Mouse (Mus musculus): ENCODE measurements around the gene Sgk2. TPM values are rescaled to one million over a fixed set of nuclear protein-coding genes. Genes with fewer than 3 reads are reported as not detected.

Sgk2 gene
- polyA plus RNA-seq (2012; rRNA removed): 8.1 and 11.5 TPM in 2 replicates

GRCm38 (mm10) chr2:162987218-162987617, at the start of gene Sgk2:
Sgk2 (plus strand) TSS chr2:162987330.
- TF ChIP-seq POLR2A (IDR thresholded peaks at IDR 0.05; ENCODE audit: low read depth, low read length): no peak
- no peak for TF ChIP-seq CTCF (IDR thresholded peaks at IDR 0.05; ENCODE audit: extremely low read depth, insufficient read length, insufficient replicate concordance, low read depth, low read length)
- no peak within 1 kb of the TSS; the same call in 1 of the 2 replicates for H3K4me3 ChIP-seq (ENCODE audit: low read depth, low read length)
- peaks cover 29% of the 10 kb centered on the region for H3K4me1 ChIP-seq (ENCODE audit: control insufficient read depth, insufficient read depth, insufficient read length, low read length)
- H3K27me3 ChIP-seq (ENCODE audit: control insufficient read depth, insufficient read depth, low read length): no peaks in the 10 kb centered on the region
- H3K36me3 ChIP-seq (ENCODE audit: control insufficient read depth, insufficient read depth, low read length): no peaks in the 10 kb centered on the region
- peak within 1 kb of the TSS; percentile 43 for H3K27ac ChIP-seq (ENCODE audit: insufficient read depth, low read depth, low read length)
- 14% methylated on average over 8 of the region's 8 CpGs for WGBS

GRCm38 (mm10) chr2:162939562-162939961, 47.6 kb upstream of the Sgk2 start:
- Histone ChIP-seq H3K27me3 (ENCODE audit: control insufficient read depth, insufficient read depth, low read length) (no peaks in the 10 kb centered on the region), H3K27ac (ENCODE audit: insufficient read depth, low read depth, low read length) (no peak overlapping the region), H3K4me1 (ENCODE audit: control insufficient read depth, insufficient read depth, insufficient read length, low read length) (peaks cover 4% of the 10 kb centered on the region; the same call in 1 of the 2 replicates), H3K4me3 (ENCODE audit: low read depth, low read length) (no peak overlapping the region), H3K36me3 (ENCODE audit: control insufficient read depth, insufficient read depth, low read length) (peaks cover 38% of the 10 kb centered on the region)
- 19% methylated on average over 1 of the region's 1 CpGs for WGBS
- TF ChIP-seq CTCF (IDR thresholded peaks at IDR 0.05; ENCODE audit: extremely low read depth, insufficient read length, insufficient replicate concordance, low read depth, low read length) (no peak), POLR2A (IDR thresholded peaks at IDR 0.05; ENCODE audit: low read depth, low read length) (no peak)

GRCm38 (mm10) chr2:162943148-162943846, 43.8 kb upstream of the Sgk2 start, which contains the start of gene L3mbtl1:
L3mbtl1 (plus strand) TSS chr2:162943472.
- Histone ChIP-seq H3K36me3 (ENCODE audit: control insufficient read depth, insufficient read depth, low read length) (peaks cover 17% of the 10 kb centered on the region), H3K27ac (ENCODE audit: insufficient read depth, low read depth, low read length) (no peak within 1 kb of the TSS), H3K27me3 (ENCODE audit: control insufficient read depth, insufficient read depth, low read length) (no peaks in the 10 kb centered on the region), H3K4me3 (ENCODE audit: low read depth, low read length) (peak within 1 kb of the TSS; percentile 42), H3K4me1 (ENCODE audit: control insufficient read depth, insufficient read depth, insufficient read length, low read length) (peaks cover 7% of the 10 kb centered on the region; the same call in 1 of the 2 replicates)
- TF ChIP-seq POLR2A (IDR thresholded peaks at IDR 0.05; ENCODE audit: low read depth, low read length) (no peak), CTCF (IDR thresholded peaks at IDR 0.05; ENCODE audit: extremely low read depth, insufficient read length, insufficient replicate concordance, low read depth, low read length) (no peak)
- WGBS: under 1% methylated on average over 40 of the region's 40 CpGs

- 14% methylated on average over 11 of the region's 11 CpGs for WGBS
- peaks cover 7% of the 10 kb centered on the region; the same call in 1 of the 2 replicates for H3K4me1 ChIP-seq (ENCODE audit: control insufficient read depth, insufficient read depth, insufficient read length, low read length)
- H3K36me3 ChIP-seq (ENCODE audit: control insufficient read depth, insufficient read depth, low read length): peaks cover 12% of the 10 kb centered on the region
- H3K27me3 ChIP-seq (ENCODE audit: control insufficient read depth, insufficient read depth, low read length): no peaks in the 10 kb centered on the region
- no peak overlapping the region for H3K4me3 ChIP-seq (ENCODE audit: low read depth, low read length)
- no peak for TF ChIP-seq POLR2A (IDR thresholded peaks at IDR 0.05; ENCODE audit: low read depth, low read length)
- no peak for TF ChIP-seq CTCF (IDR thresholded peaks at IDR 0.05; ENCODE audit: extremely low read depth, insufficient read length, insufficient replicate concordance, low read depth, low read length)
- no peak overlapping the region for H3K27ac ChIP-seq (ENCODE audit: insufficient read depth, low read depth, low read length)
These were observed 43.2 kb upstream of the Sgk2 start for GRCm38 (mm10) chr2:162943931-162944330.

- H3K4me1 ChIP-seq (ENCODE audit: control insufficient read depth, insufficient read depth, insufficient read length, low read length): peaks cover 7% of the 10 kb centered on the region; the same call in 1 of the 2 replicates
- no peak overlapping the region for H3K27ac ChIP-seq (ENCODE audit: insufficient read depth, low read depth, low read length)
- H3K4me3 ChIP-seq (ENCODE audit: low read depth, low read length): no peak overlapping the region
- 87% methylated on average over 5 of the region's 5 CpGs for WGBS
- TF ChIP-seq CTCF (IDR thresholded peaks at IDR 0.05; ENCODE audit: extremely low read depth, insufficient read length, insufficient replicate concordance, low read depth, low read length): no peak
- TF ChIP-seq POLR2A (IDR thresholded peaks at IDR 0.05; ENCODE audit: low read depth, low read length): no peak
- no peaks in the 10 kb centered on the region for H3K27me3 ChIP-seq (ENCODE audit: control insufficient read depth, insufficient read depth, low read length)
- no peaks in the 10 kb centered on the region for H3K36me3 ChIP-seq (ENCODE audit: control insufficient read depth, insufficient read depth, low read length)
These were observed 40.2 kb upstream of the Sgk2 start for GRCm38 (mm10) chr2:162946964-162947363.

- 26% methylated on average over 15 of the region's 15 CpGs for WGBS
These were observed 39.4 kb upstream of the Sgk2 start for GRCm38 (mm10) chr2:162947736-162948135.

GRCm38 (mm10) chr2:162948221-162948620, 38.9 kb upstream of the Sgk2 start:
- Histone ChIP-seq H3K4me3 (ENCODE audit: low read depth, low read length) (peak overlapping the region; percentile 34), H3K27me3 (ENCODE audit: control insufficient read depth, insufficient read depth, low read length) (no peaks in the 10 kb centered on the region), H3K27ac (ENCODE audit: insufficient read depth, low read depth, low read length) (no peak overlapping the region), H3K4me1 (ENCODE audit: control insufficient read depth, insufficient read depth, insufficient read length, low read length) (peaks cover 3% of the 10 kb centered on the region; the same call in 1 of the 2 replicates), H3K36me3 (ENCODE audit: control insufficient read depth, insufficient read depth, low read length) (no peaks in the 10 kb centered on the region)
- TF ChIP-seq POLR2A (IDR thresholded peaks at IDR 0.05; ENCODE audit: low read depth, low read length) (no peak), CTCF (IDR thresholded peaks at IDR 0.05; ENCODE audit: extremely low read depth, insufficient read length, insufficient replicate concordance, low read depth, low read length) (no peak)
- WGBS: 61% methylated on average over 14 of the region's 14 CpGs

More at GRCm38 (mm10) chr2:162947736-162948135, 39.4 kb upstream of the Sgk2 start:
- Histone ChIP-seq H3K4me1 (ENCODE audit: control insufficient read depth, insufficient read depth, insufficient read length, low read length) (peaks cover 6% of the 10 kb centered on the region; the same call in 1 of the 2 replicates), H3K36me3 (ENCODE audit: control insufficient read depth, insufficient read depth, low read length) (no peaks in the 10 kb centered on the region), H3K27me3 (ENCODE audit: control insufficient read depth, insufficient read depth, low read length) (no peaks in the 10 kb centered on the region), H3K27ac (ENCODE audit: insufficient read depth, low read depth, low read length) (no peak overlapping the region), H3K4me3 (ENCODE audit: low read depth, low read length) (peak overlapping the region; percentile 34)
- TF ChIP-seq POLR2A (IDR thresholded peaks at IDR 0.05; ENCODE audit: low read depth, low read length) (no peak), CTCF (IDR thresholded peaks at IDR 0.05; ENCODE audit: extremely low read depth, insufficient read length, insufficient replicate concordance, low read depth, low read length) (no peak)
